Mouse (Mus musculus) small intestine, adult 10 weeks (tissue): Measurements from ENCODE around the gene Tmem268. TPM values are rescaled to one million over a fixed set of nuclear protein-coding genes. Genes with fewer than 3 reads are reported as not detected.

Experiments
- polyA plus RNA-seq: library from polyadenylated mRNA; stranded (reverse); fragments of 350-450 nt; fragmentation: Illumina TruSeq; extraction: RNeasy Lipid Tissue Mini Kit (QIAGEN cat#74804); gene quantifications from one replicate; pipeline ENCODE4 v1.2.3, GENCODE M21; 2014; ENCODE audit warnings: low replicate concordance

Gene Tmem268
- 10.2 TPM for polyA plus RNA-seq

GRCm38 (mm10) chr4:63558407-63559081, at the start of gene Tmem268:
Gene Tmem268, plus strand, starts transcription at chr4:63558781.

GRCm38 (mm10) chr4:63544494-63545230, 13.9 kb upstream of the Tmem268 start, which contains the start of gene Atp6v1g1:
Gene Atp6v1g1, plus strand, starts transcription at chr4:63544772.

GRCm38 (mm10) chr4:63604945-63605344, 46.4 kb downstream of the Tmem268 start, which contains the start of gene Gm11213:
Gene Gm11213, minus strand, starts transcription at chr4:63605261.

GRCm38 (mm10) chr4:63622378-63622835, 63.8 kb downstream of the Tmem268 start, which contains the start of gene Tex48:
Gene Tex48, minus strand, starts transcription at chr4:63622428.

Other genes starting within 250 kb of the Tmem268 start
- gene Orm1, start 214.2 kb upstream of the Tmem268 start, polyA plus RNA-seq: 4.9 TPM
- not detected for gene Orm3, start 202.6 kb upstream of the Tmem268 start, polyA plus RNA-seq
- not detected for gene Orm2, start 196.3 kb upstream of the Tmem268 start, polyA plus RNA-seq
- 0.30 TPM for gene Akna, start 155.4 kb upstream of the Tmem268 start, polyA plus RNA-seq
- gene Whrn, start 62.8 kb upstream of the Tmem268 start, polyA plus RNA-seq: 0.93 TPM
- 171 TPM for gene Atp6v1g1, start 14.0 kb upstream of the Tmem268 start, polyA plus RNA-seq
- not detected for gene Gm11213, start 46.5 kb downstream of the Tmem268 start, polyA plus RNA-seq
- gene Tex48, start 63.6 kb downstream of the Tmem268 start, polyA plus RNA-seq: not detected
- gene Gm11214, start 104.6 kb downstream of the Tmem268 start, polyA plus RNA-seq: not detected
- 0.97 TPM for gene Tnfsf15, start 186.3 kb downstream of the Tmem268 start, polyA plus RNA-seq